Mouse (Mus musculus): ENCODE results near the gene Dnali1. TPM values are rescaled to one million over a fixed set of nuclear protein-coding genes. Genes with fewer than 3 reads are reported as not detected.

Dnali1 gene
- total RNA-seq (2021) = not detected

GRCm38 (mm10) chr4:125065517-125066307, at the start of gene Dnali1:
Gene Dnali1 (minus strand): TSS chr4:125065703.
- DNase-seq = peak; percentile 55 to 62
- intact Hi-C loops (cut with DNase I) = loop anchor here (1.0 to 10.0 kb wide), 3 partner anchors 20 to 211 kb away; partner anchors contain the start of genes 1110065P20Rik, Meaf6 and Yrdc

GRCm38 (mm10) chr4:125115081-125115480, 49.6 kb upstream of the Dnali1 start:
- no peak for DNase-seq
- intact Hi-C loops (cut with DNase I) = loop anchor here (2.0 kb wide), 1 partner anchor 46 kb away; no protein-coding TSS in a partner anchor

GRCm38 (mm10) chr4:125114638-125115037, 49.1 kb upstream of the Dnali1 start:
- peak; percentile 86 to 90 for DNase-seq
- intact Hi-C loops (cut with DNase I) = loop anchor here (2.0 kb wide), 1 partner anchor 46 kb away; no protein-coding TSS in a partner anchor

- DNase-seq = no peak
- intact Hi-C loops (cut with DNase I) = no loop called here
Observed at GRCm38 (mm10) chr4:125105354-125105753, 39.9 kb upstream of the Dnali1 start.

GRCm38 (mm10) chr4:125101334-125101733, 35.8 kb upstream of the Dnali1 start:
- intact Hi-C loops (cut with DNase I) = no loop called here
- no peak for DNase-seq

- intact Hi-C loops (cut with DNase I) = loop anchor here (1.0 kb wide), 1 partner anchor 156 kb away; no protein-coding TSS in a partner anchor
- peak; percentile 82 to 92 for DNase-seq
Observed at GRCm38 (mm10) chr4:125099458-125099857, 34.0 kb upstream of the Dnali1 start.

- no peak for DNase-seq
- intact Hi-C loops (cut with DNase I) = no loop called here
Observed at GRCm38 (mm10) chr4:125097412-125097811, 31.9 kb upstream of the Dnali1 start.

- no peak for DNase-seq
- intact Hi-C loops (cut with DNase I) = no loop called here
Observed at GRCm38 (mm10) chr4:125096066-125096465, 30.6 kb upstream of the Dnali1 start.

GRCm38 (mm10) chr4:125093031-125093430, 27.5 kb upstream of the Dnali1 start:
- intact Hi-C loops (cut with DNase I) = no loop called here
- DNase-seq = no peak

- DNase-seq = no peak
- intact Hi-C loops (cut with DNase I) = loop anchor here (1.0 kb wide), 1 partner anchor 19 kb away; the partner anchor contains the start of gene Snip1
Observed at GRCm38 (mm10) chr4:125085346-125085841, 19.9 kb upstream of the Dnali1 start.

GRCm38 (mm10) chr4:125084403-125085345, 19.2 kb upstream of the Dnali1 start, which contains the start of gene Meaf6:
Gene Meaf6 (plus strand): TSS chr4:125085134.
- intact Hi-C loops (cut with DNase I) = loop anchor here (1.0 kb wide), 1 partner anchor 18 kb away; the partner anchor contains the start of gene Snip1
- DNase-seq = peak; percentile 96 to 97

- no peak for DNase-seq
- intact Hi-C loops (cut with DNase I) = no loop called here
Observed at GRCm38 (mm10) chr4:125078698-125079097, 13.2 kb upstream of the Dnali1 start.

GRCm38 (mm10) chr4:125077700-125078099, 12.2 kb upstream of the Dnali1 start:
- intact Hi-C loops (cut with DNase I) = no loop called here

GRCm38 (mm10) chr4:125066490-125067370, 1.2 kb upstream of the Dnali1 start, which contains the start of gene Snip1:
Gene Snip1 (plus strand): TSS chr4:125066672.
- intact Hi-C loops (cut with DNase I) = loop anchor here (1.0 to 10.0 kb wide), 2 partner anchors 19 to 212 kb away; partner anchors contain the start of genes 1110065P20Rik, Meaf6 and Yrdc
- DNase-seq = peak; percentile 94 to 96

More at GRCm38 (mm10) chr4:125077700-125078099, 12.2 kb upstream of the Dnali1 start:
- DNase-seq = no peak

- DNase-seq = no peak
- intact Hi-C loops (cut with DNase I) = loop anchor here (2.0 to 10.0 kb wide), 2 partner anchors 33 to 209 kb away; partner anchors contain the start of genes 1110065P20Rik and Yrdc
Observed at GRCm38 (mm10) chr4:125063829-125064228, 1.7 kb downstream of the Dnali1 start.

- peak; percentile 52 to 56 for DNase-seq
- intact Hi-C loops (cut with DNase I) = loop anchor here (1.0 kb wide), 1 partner anchor 116 kb away; no protein-coding TSS in a partner anchor
Observed at GRCm38 (mm10) chr4:125059025-125059424, 6.5 kb downstream of the Dnali1 start.

GRCm38 (mm10) chr4:125058033-125058432, 7.5 kb downstream of the Dnali1 start:
- intact Hi-C loops (cut with DNase I) = no loop called here

GRCm38 (mm10) chr4:125057273-125057672, 8.2 kb downstream of the Dnali1 start:
- no peak for DNase-seq

More at GRCm38 (mm10) chr4:125058033-125058432, 7.5 kb downstream of the Dnali1 start:
- DNase-seq = no peak

GRCm38 (mm10) chr4:125056476-125056875, 9.0 kb downstream of the Dnali1 start:
- intact Hi-C loops (cut with DNase I) = no loop called here
- DNase-seq = no peak

More at GRCm38 (mm10) chr4:125057273-125057672, 8.2 kb downstream of the Dnali1 start:
- intact Hi-C loops (cut with DNase I) = no loop called here

Data from heart, postnatal 36 days (tissue).